Mouse (Mus musculus): ENCODE measurements at regions not wholly inside any gene's neighbourhood (a gene's known extent, or its start where the extent isn't known, plus 50 kb on each side); places are given as distances from the start of the nearest gene placed in this dataset.
"Not testable (repeated sequence)": the region's sequence is repeated elsewhere in the genome, so short reads cannot be mapped to it uniquely, and the experiment has no call there.

GRCm38 (mm10) chr6:67631617-67632016 is 96.0 kb upstream of the Tacstd2 start:
- H3K27ac ChIP-seq (ENCODE audit: low read depth) = no peak overlapping the region
- TF ChIP-seq CTCF (IDR thresholded peaks at IDR 0.05; ENCODE audit: low read depth) (peak; percentile 14; the same call in 1 of the 2 replicates), EP300 (IDR thresholded peaks at IDR 0.05; ENCODE audit: low read depth) (no peak)
- H3K36me3 ChIP-seq (replicated peaks; ENCODE audit: control insufficient read depth, insufficient read depth, low read length) = no peaks in the 10 kb centered on the region
- no peak overlapping the region for H3K9ac ChIP-seq (replicated peaks; ENCODE audit: low read depth, low read length)
- no peaks in the 10 kb centered on the region for H3K4me1 ChIP-seq (ENCODE audit: control insufficient read depth, insufficient read depth)
- H3K4me2 ChIP-seq (ENCODE audit: low read depth, low read length) = no peak overlapping the region
- H3K9me3 ChIP-seq (replicated peaks; ENCODE audit: control insufficient read depth, low read length) = no peaks in the 10 kb centered on the region
- no peaks in the 10 kb centered on the region for H3K27me3 ChIP-seq (ENCODE audit: control insufficient read depth, insufficient read depth, low read length)
- DNase-seq (ENCODE audit: low spot score) (no peak), ATAC-seq (ENCODE audit: insufficient read depth, low read depth) (no peak)
- no peak overlapping the region for H3K4me3 ChIP-seq (ENCODE audit: low read depth, low read length)

- Histone ChIP-seq H3K4me3 (ENCODE audit: low read depth, low read length) (no peak overlapping the region), H3K27me3 (ENCODE audit: control insufficient read depth, insufficient read depth, low read length) (no peaks in the 10 kb centered on the region), H3K4me2 (ENCODE audit: low read depth, low read length) (no peak overlapping the region), H3K4me1 (ENCODE audit: control insufficient read depth, insufficient read depth) (no peaks in the 10 kb centered on the region), H3K27ac (ENCODE audit: low read depth) (no peak overlapping the region), H3K9ac (replicated peaks; ENCODE audit: low read depth, low read length) (no peak overlapping the region), H3K36me3 (replicated peaks; ENCODE audit: control insufficient read depth, insufficient read depth, low read length) (no peaks in the 10 kb centered on the region), H3K9me3 (replicated peaks; ENCODE audit: control insufficient read depth, low read length) (no peaks in the 10 kb centered on the region)
- WGBS = 32% methylated on average over 1 of the region's 1 CpGs
- no peak for ATAC-seq (ENCODE audit: insufficient read depth, low read depth)
- no peak for DNase-seq (ENCODE audit: low spot score)
- TF ChIP-seq CTCF (IDR thresholded peaks at IDR 0.05; ENCODE audit: low read depth) (no peak), EP300 (IDR thresholded peaks at IDR 0.05; ENCODE audit: low read depth) (no peak)
Measured at GRCm38 (mm10) chr6:67610402-67610801, 74.8 kb upstream of the Tacstd2 start.

GRCm38 (mm10) chr6:67609461-67609860 is 73.9 kb upstream of the Tacstd2 start:
- H3K4me2 ChIP-seq (ENCODE audit: low read depth, low read length); ATAC-seq (ENCODE audit: insufficient read depth, low read depth); H3K36me3 ChIP-seq (replicated peaks; ENCODE audit: control insufficient read depth, insufficient read depth, low read length); H3K27ac ChIP-seq (ENCODE audit: low read depth); H3K4me3 ChIP-seq (ENCODE audit: low read depth, low read length); DNase-seq (ENCODE audit: low spot score); H3K9ac ChIP-seq (replicated peaks; ENCODE audit: low read depth, low read length); H3K27me3 ChIP-seq (ENCODE audit: control insufficient read depth, insufficient read depth, low read length); H3K4me1 ChIP-seq (ENCODE audit: control insufficient read depth, insufficient read depth); H3K9me3 ChIP-seq (replicated peaks; ENCODE audit: control insufficient read depth, low read length): not testable (repeated sequence)
- 13% methylated on average over 1 of the region's 1 CpGs for WGBS
